Mouse (Mus musculus) embryo, embryonic 10.5 days (tissue): ENCODE data around the gene Dnaja3.

Experiments used
- DNase-seq: peaks from one replicate; pipeline ENCODE4 v3.0.0-alpha.2; 2015; ENCODE audit warnings: low spot score

Dnaja3 gene

DNA sequence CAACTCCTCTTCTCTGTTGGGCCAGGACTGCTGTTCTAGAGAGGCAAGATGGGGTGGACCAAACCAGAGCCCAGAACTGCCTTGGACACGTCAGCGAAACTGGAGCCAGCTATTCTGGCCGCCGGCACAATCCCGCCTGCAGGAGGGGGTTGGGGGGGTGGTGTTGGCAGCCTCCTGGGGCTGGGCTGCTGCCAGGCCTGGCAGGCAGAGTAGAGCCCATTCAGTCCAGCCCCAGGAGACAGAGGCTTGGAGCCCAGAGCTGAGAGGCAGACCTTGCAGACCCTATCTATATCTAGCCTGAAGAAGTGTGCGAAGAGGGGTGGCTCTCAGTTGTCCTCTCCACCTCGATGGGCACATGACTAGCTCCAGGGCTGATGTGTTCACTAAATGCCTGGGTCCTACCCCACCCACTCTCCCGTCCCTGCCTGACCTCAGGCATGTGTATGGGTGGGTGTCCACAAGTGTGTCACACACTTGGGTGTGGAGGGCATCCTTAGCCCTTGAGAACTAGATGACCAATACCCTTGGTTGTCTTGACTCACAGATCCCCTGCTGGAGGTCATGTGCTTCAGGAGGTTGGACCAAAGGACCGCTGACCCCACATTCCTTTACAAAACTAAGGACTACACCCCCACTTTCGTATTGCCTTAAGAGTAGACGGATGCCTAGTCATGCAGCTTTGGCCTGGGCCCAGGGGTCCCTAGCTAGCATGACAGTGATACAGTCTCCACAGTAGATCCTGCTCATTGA is 4.1 kb downstream of the Dnaja3 start:
- no peak for DNase-seq

- DNase-seq = no peak
Observed at GRCm38 (mm10) chr16:4645867-4646266, 6.1 kb downstream of the Dnaja3 start.

- DNase-seq = no peak
Observed at GRCm38 (mm10) chr16:4646831-4647230, 7.0 kb downstream of the Dnaja3 start.

DNA sequence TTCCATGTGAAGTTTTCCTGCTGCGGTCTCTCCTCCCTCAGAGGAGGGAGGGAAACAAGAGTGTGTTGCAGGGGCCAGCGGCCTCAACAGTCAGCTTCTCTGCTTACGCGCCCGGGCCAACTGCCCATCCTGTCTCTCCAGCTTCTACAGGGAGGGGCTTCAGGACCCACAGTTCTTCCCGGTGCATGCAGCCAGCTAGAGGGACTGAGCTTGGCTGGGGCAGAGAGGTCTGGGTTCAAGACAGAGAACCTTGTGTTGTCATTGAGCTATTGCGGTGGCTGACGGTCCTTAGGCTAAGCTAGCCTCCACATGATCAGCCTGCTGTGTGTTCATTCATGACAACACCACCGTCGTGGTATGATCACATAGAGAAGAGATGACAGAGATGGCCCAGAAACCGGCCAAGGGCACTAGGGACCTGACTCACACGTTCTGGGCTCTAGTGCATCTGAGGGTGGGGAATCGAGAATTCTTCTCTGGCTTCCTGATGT is 7.9 kb downstream of the Dnaja3 start:
- no peak for DNase-seq

- DNase-seq = no peak
Observed at GRCm38 (mm10) chr16:4648416-4649023, 8.7 kb downstream of the Dnaja3 start.

DNA sequence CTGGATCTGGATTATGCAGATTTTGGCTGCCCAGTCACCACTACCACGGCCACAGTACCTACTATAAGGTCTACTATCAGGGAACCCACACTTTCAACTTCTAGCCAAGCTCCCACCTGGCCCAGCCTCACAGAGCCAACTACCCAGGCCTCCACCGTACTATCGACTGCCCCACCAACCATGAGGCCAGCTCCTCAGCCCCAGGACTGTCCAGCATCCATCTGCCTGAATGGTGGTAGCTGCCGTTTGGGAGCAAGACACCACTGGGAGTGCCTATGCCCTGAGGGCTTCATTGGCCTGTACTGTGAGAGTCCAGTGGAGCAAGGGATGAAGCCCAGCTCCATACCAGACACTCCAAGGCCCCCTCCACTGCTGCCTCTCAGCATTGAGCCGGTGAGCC is 9.4 kb downstream of the Dnaja3 start:
- DNase-seq = no peak

DNA sequence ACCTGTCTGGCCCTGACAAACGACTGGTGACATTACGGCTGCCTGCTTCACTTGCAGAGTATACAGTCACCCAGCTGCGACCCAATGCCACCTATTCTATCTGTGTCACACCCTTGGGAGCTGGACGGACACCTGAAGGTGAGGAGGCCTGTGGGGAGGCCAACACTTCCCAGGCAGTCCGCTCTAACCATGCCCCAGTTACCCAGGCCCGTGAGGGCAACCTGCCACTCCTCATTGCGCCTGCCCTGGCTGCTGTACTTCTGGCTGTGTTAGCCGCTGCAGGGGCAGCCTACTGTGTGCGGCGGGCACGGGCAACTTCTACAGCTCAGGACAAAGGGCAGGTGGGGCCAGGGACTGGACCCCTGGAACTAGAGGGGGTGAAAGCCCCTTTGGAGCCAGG is 9.9 kb downstream of the Dnaja3 start:
- no peak for DNase-seq

GRCm38 (mm10) chr16:4650161-4650560 is 10.4 kb downstream of the Dnaja3 start:
- DNase-seq = no peak

GRCm38 (mm10) chr16:4651081-4651480 is 11.3 kb downstream of the Dnaja3 start:
- DNase-seq = no peak

DNA sequence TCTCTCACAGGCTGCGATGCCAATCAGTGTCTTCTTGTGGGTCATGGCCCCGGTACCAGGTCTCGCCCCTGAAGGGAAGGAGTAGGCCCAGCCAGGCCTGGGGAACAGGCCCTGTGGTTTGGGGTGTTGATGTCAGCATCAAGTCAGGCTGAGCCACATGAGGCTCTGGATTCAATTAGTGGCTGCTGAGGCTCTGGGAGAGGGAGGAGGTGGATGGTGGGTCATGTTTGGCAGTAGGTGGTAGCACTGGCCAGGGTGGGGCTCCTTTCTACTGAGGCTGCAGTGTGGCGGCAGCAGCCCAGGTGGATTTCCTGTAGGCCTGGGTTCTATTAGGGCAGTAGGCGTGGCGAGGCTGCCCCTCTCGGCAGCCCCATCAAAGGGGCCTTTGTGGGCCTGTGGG is 11.8 kb downstream of the Dnaja3 start:
- DNase-seq = peak; percentile 72

GRCm38 (mm10) chr16:4652707-4653416 is 13.1 kb downstream of the Dnaja3 start:
- DNase-seq = no peak

GRCm38 (mm10) chr16:4654706-4655105 is 14.9 kb downstream of the Dnaja3 start:
- DNase-seq = no peak

- DNase-seq = no peak
Observed at GRCm38 (mm10) chr16:4655251-4655734, 15.5 kb downstream of the Dnaja3 start.

DNA sequence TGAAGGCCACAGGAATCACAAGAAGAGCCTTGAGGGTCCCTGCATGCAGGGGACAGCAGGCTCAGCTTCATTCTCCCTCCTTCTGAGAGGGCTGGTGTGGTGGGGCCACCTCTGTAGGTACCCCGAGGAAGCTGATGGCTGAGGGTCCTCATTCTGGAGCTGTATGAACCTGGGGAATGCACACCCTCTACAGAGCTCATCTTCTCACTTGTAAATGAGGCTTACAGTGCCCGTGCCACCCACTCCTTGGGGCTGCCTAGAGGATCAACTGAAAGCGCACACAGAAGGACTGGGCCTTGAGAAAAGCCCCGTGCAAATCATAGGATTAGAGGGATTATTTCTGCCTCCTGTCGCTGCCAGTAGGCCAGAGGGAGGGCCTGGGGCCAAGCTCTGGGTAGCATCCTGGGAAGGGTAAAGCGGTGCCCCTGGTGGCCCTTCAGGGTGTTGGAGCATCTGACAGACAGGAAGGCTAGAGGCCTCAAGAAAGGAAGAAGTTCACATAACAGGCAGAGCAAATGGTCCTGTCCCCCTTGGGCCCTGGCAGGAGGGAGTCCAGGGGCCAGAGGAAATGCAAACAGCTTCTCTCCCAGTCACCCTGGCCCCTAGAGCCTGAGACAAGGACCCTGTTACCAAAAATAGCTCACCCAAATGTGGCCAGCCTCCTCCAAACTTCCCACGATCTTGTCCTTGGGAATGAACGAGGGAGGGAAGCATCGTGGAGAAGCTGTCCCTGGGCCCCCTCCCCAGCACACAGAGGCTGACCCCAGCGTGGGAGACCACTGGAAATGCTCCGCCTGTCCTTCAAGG is 16.2 kb downstream of the Dnaja3 start:
- DNase-seq = peak; percentile 51

DNA sequence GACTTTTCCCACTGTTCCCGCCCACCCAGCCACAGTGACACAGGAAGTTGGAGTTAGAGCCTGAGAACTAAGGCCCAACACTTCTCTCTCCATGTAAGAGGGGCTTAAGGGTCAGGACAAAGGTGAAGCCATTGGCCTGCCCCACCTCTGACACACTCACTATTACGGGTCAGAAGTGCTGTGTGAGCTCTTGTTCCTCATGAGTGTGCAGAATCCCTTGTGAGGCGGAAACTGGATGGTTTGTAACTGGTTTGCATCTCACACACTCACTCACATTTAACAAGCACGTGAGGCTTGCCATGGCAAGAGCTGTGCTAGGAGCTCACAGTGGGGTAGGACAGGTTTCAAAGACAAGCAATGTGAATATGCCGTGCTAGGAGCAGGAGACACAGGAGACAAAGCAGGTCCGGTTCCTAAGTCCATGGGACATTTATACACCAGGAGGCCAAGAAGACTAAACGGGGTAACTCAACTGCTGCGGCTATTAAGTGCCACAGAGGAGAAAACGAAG is 16.8 kb downstream of the Dnaja3 start:
- no peak for DNase-seq

GRCm38 (mm10) chr16:4658781-4659245 is 19.0 kb downstream of the Dnaja3 start:
- peak; percentile 84 for DNase-seq

DNA sequence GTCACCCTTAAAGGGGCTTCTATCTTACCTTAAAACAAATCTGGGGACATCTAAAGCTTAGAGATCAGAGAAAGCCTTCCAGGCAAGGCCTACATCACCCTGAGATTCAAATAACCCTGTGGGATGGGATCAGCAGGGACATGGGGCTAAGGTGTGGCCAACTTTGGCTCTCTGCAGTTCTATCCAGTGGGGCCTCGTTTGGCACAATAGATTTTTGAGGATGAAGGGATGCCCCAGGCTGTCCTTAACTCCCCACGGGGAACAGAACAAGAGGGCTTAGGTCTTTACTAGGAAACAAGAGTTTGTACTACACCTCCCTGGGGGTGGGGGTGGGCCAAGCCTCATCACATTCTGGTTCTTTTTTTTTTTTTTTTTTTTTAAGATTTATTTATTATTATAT is 19.5 kb downstream of the Dnaja3 start:
- no peak for DNase-seq

DNA sequence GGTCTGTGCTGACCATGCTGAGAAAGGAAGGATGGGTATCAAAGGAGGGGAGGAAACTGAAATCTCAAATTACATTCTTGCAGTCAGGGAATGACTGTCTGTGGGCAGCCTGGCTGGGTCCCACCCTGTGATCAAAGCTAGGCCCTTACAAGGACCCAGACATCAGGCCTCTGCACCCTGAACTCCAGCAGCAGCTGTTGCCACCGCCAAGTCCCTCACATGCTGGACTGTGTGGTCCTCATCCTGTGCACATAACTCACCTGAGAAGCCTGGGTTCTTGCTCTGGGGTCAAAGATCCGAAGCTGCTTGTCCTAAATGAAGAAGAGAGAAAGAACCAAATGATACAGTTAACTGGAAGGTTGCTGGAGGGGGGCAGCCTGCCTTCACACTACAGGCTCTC is 21.8 kb downstream of the Dnaja3 start:
- DNase-seq = no peak

GRCm38 (mm10) chr16:4663806-4664205 is 24.0 kb downstream of the Dnaja3 start:
- no peak for DNase-seq

DNA sequence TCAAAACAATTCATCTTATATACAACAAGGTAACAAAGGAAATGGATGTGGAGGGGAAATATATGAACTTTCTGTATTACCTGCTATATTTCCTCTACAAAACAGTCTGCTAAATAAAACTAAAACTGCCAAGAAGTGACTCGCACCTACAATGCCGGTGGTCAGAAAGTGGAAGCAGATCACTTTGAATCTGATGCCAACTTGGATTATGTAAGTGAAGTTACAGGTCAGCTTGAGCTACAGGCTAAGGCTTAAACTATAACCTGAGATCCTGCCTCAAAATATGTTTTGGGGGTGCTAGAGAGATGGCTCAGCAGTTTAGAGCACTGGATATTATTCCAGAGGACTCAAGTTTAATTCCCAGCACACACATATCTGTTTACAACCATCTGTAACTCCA is 25.9 kb downstream of the Dnaja3 start:
- DNase-seq = no peak

DNA sequence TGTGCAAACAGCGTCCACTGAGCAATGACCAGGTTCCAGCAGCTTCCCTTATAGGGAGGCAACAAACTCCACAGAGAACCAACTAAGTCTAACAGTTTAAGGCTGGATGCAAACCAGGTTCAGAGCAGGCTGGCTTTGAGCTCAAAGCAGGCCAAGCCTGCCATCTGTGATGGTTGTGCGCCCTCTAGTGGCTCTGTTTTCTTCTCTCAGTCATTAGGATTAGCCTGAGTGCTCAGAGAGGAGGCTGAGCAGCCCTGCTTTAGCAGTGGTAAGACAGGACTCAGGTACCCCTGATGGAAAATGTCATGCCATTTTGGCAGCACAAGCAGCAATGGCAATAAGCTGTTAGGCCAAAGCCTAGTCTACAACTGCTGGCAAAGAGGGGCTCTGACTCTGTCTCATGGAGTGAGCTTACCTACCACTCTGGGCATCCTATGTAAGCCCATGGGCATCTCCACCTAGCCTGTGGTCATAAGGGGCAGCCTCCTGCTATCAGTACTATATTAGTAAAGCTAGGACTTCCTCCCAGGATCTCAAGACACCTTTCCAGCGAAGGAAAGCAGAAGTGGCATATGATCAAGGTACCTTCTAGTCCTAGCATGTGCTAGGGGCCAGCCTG is 27.5 kb downstream of the Dnaja3 start:
- peak; percentile 97 for DNase-seq
